Mouse (Mus musculus) embryonic facial prominence, embryonic 13.5 days (tissue): Measurements from ENCODE around the gene Nol6. TPM values are rescaled to one million over a fixed set of nuclear protein-coding genes. Genes with fewer than 3 reads are reported as not detected.
"Not testable (repeated sequence)": the region's sequence is repeated elsewhere in the genome, so short reads cannot be mapped to it uniquely, and the experiment has no call there.

Experiments used
- ATAC-seq: fragments of 200-750 bp; cut with Nextera tagmentation; 2 replicates; pipeline ENCODE4 v1.8.0; 2017; ENCODE audit warnings: low read depth; ENCODE audit not compliant: insufficient number of reproducible peaks, insufficient read depth, low FRiP score, low TSS enrichment
- H3K27ac ChIP-seq: fragments of 300-500 bp; sonication (generic); 2 replicates; pipeline ENCODE4 v1.5.1; 2015; ENCODE audit warnings: moderate library complexity, mild to moderate bottlenecking, inconsistent platforms
- H3K27me3 ChIP-seq: fragments of 300-500 bp; sonication (generic); 2 replicates; pipeline ENCODE4 v1.6.1; 2015; ENCODE audit warnings: mild to moderate bottlenecking, inconsistent platforms
- H3K36me3 ChIP-seq: fragments of 300-500 bp; sonication (generic); 2 replicates; pipeline ENCODE4 v1.6.1; 2015; ENCODE audit warnings: mild to moderate bottlenecking, inconsistent platforms
- H3K4me1 ChIP-seq: fragments of 300-500 bp; sonication (generic); 2 replicates; pipeline ENCODE4 v1.6.1; 2015; ENCODE audit warnings: inconsistent platforms
- H3K4me2 ChIP-seq: fragments of 300-500 bp; sonication (generic); 2 replicates; pipeline ENCODE4 v1.6.1; 2015; ENCODE audit warnings: moderate library complexity, mild to moderate bottlenecking, inconsistent platforms
- H3K4me3 ChIP-seq: fragments of 300-500 bp; sonication (generic); 2 replicates; pipeline ENCODE4 v1.5.1; 2015; ENCODE audit warnings: mild to moderate bottlenecking, inconsistent platforms
- H3K9ac ChIP-seq: fragments of 300-500 bp; sonication (generic); 2 replicates; pipeline ENCODE4 v1.6.1; 2015; ENCODE audit warnings: mild to moderate bottlenecking, inconsistent platforms
- H3K9me3 ChIP-seq: fragments of 300-500 bp; sonication (generic); 2 replicates; pipeline ENCODE4 v1.6.1; 2016; ENCODE audit warnings: inconsistent platforms
- WGBS: fragments of 180-500 bp; shearing (Covaris S2); methylation state at CpG from one replicate; pipeline ENCODE4 v1.1.7; 2015; ENCODE audit warnings: mixed read lengths; 5-methylcytosine and 5-hydroxymethylcytosine counted together
- polyA plus RNA-seq: library from polyadenylated mRNA; unstranded; fragments of >200 nt; fragmentation: Nextera tagmentation; extraction: Ambion mirVana; gene quantifications from 2 replicates; pipeline ENCODE4 v1.2.1, GENCODE M21; 2015

Nol6 gene
- polyA plus RNA-seq, 1 experiment from 2014 or later: 27.9 TPM

DNA sequence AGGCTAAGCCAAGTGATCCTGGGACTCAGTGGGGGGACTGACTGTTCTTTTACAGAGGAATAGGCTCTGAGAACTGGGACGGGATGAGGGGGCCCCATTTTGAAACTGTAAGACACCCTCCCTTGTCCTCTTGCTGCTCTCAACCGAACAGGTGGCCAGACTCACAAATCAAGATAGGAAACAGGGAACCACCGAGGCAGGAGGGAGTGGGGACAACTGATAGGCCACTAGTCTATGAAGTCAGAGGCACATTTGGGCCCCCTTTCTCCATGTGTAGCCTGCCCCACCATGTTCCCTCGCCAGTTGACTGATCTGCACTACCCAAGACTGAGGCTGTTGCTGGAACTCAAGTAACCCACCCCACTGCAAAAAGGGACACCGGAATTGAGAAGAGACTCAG lies 27.5 kb downstream of the Nol6 start:
- WGBS: 62% methylated on average over 5 of the region's 5 CpGs
- H3K9me3 ChIP-seq: no peaks in the 10 kb centered on the region
- no peak for ATAC-seq
- H3K27ac ChIP-seq: no peak overlapping the region
- no peaks in the 10 kb centered on the region for H3K36me3 ChIP-seq
- peak overlapping the region; percentile 94 for H3K4me2 ChIP-seq
- no peak overlapping the region; the same call in 1 of the 2 replicates for H3K9ac ChIP-seq
- peaks cover 34% of the 10 kb centered on the region for H3K27me3 ChIP-seq
- H3K4me1 ChIP-seq: peaks cover 27% of the 10 kb centered on the region
- peak overlapping the region; percentile 49; the same call in 1 of the 2 replicates for H3K4me3 ChIP-seq

DNA sequence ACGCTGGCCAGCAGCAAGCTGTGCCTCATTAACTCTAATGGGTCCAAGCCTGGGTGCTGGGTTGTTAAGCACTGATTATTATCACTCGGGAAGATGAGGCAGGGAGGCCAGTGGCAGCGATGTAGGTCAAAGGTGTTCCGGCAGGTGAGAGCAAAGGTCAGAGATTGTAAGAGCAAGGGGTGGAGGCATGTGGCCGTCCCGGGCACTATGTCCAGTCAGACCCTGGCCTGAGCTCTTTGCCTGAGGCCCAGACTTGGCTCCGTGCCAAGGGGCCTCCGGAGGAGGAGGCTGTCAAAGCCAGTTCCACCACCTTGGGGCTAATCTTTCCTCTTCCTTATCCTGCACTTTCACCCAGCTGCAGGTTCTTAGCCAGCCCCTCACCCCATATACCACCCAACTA lies 28.1 kb downstream of the Nol6 start:
- 0 out of 2 replicates have a peak overlapping the region, but pooled peaks have one; percentile 7 for H3K4me3 ChIP-seq

DNA sequence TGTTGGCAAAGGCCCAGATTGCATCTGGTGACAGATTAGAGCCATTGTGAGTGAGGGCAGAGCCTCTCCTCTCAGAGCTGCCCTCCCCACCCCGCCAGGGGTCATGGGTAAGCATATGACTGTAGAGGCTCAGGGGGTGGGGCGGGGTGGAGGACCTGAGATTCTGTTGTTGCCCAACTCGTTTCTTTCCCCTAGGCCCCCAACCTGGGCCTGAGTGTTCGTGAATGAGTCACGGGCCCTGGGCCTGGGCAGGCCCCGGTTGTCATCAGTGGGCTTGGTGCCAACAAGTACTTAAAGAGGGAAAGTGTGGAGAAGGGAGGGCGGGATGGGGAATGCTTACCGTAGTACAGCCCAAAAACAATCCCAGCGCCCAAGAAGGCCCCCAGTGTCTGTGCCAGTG lies 29.9 kb downstream of the Nol6 start:
- H3K27ac ChIP-seq: no peak overlapping the region
- 76% methylated on average over 9 of the region's 9 CpGs for WGBS
- H3K36me3 ChIP-seq: no peaks in the 10 kb centered on the region
- H3K4me2 ChIP-seq: no peak overlapping the region
- no peak overlapping the region for H3K4me3 ChIP-seq
- H3K4me1 ChIP-seq: peaks cover 38% of the 10 kb centered on the region
- peaks cover 34% of the 10 kb centered on the region for H3K27me3 ChIP-seq
- ATAC-seq: no peak
- no peaks in the 10 kb centered on the region for H3K9me3 ChIP-seq
- no peak overlapping the region for H3K9ac ChIP-seq

More for the DNA sequence above, 28.1 kb downstream of the Nol6 start:
- H3K9me3 ChIP-seq: no peaks in the 10 kb centered on the region
- no peak for ATAC-seq
- peaks cover 34% of the 10 kb centered on the region for H3K4me1 ChIP-seq
- no peak overlapping the region for H3K27ac ChIP-seq
- peaks cover 34% of the 10 kb centered on the region for H3K27me3 ChIP-seq
- peak overlapping the region; percentile 94 for H3K4me2 ChIP-seq
- H3K36me3 ChIP-seq: no peaks in the 10 kb centered on the region
- WGBS: 45% methylated on average over 8 of the region's 8 CpGs
- peak overlapping the region; percentile 44; the same call in 1 of the 2 replicates for H3K9ac ChIP-seq

DNA sequence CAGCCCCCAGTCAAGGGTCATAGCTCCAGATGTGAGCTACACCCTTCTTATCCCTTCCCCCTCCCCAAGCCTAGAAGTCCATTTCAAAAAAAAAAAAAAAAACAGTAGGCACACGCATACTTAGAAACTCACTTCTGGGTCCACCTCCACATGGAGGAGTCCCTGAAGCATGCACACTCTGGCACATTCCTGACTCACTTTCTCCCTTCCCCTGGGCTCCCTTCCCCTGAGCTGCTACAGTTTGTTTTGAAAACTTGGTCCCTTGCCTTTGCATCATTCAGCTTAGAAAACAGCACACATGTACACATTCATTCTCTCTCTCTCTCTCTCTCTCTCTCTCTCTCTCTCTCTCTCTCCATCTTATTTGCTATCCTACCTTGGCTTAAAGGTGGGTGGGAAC lies 31.3 kb downstream of the Nol6 start:
- H3K4me1 ChIP-seq: peaks cover 29% of the 10 kb centered on the region
- H3K4me2 ChIP-seq: no peak overlapping the region
- H3K27me3 ChIP-seq: peaks cover 23% of the 10 kb centered on the region
- no peak overlapping the region for H3K4me3 ChIP-seq
- no peaks in the 10 kb centered on the region for H3K36me3 ChIP-seq
- H3K9ac ChIP-seq: no peak overlapping the region
- no peaks in the 10 kb centered on the region for H3K9me3 ChIP-seq
- WGBS: 57% methylated on average over 1 of the region's 1 CpGs
- no peak overlapping the region for H3K27ac ChIP-seq
- ATAC-seq: no peak

DNA sequence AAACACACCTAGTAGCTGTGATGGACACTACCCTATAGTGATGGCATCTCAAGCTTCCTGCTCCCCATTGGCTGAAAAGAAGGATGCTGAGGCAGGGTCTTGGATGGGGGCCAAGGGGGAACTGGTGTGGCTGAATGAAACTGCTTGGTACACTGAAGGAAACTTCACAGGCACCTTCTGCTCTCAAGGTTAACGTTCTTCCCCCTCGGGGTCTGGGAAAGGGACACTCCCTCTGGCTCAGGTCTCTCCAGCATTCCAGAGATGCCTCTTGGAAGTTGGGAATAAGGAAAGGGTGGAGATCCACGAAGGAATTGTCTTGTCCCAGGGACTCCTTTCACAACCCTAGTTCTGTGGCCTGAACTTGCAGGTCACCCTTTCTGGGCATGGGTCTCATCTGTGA lies 32.9 kb downstream of the Nol6 start:
- H3K36me3 ChIP-seq: no peaks in the 10 kb centered on the region
- H3K27me3 ChIP-seq: peaks cover 7% of the 10 kb centered on the region
- H3K9ac ChIP-seq: no peak overlapping the region
- no peaks in the 10 kb centered on the region for H3K9me3 ChIP-seq
- H3K27ac ChIP-seq: no peak overlapping the region
- WGBS: 35% methylated on average over 3 of the region's 3 CpGs
- H3K4me1 ChIP-seq: peaks cover 20% of the 10 kb centered on the region
- H3K4me3 ChIP-seq: no peak overlapping the region
- H3K4me2 ChIP-seq: no peak overlapping the region
- no peak for ATAC-seq

DNA sequence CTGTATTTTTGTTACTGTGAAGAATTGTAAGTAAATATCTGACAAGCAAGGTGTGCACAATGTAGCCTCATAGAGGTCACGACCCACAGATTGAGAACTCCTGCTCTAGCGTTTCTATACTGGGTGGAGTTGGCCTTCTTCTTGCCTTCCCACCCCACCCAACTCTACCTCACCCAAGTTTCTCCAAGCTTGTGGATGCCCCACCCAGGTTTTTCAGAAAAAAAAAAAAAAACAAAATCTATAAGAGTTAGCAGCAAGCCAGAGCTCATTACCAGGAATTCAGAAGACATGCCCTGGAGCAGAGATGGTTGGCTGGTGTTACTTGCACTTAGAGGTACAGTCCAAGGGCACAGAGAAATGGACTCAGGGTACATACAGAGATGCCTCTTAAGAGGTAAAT lies 34.5 kb downstream of the Nol6 start:
- 56% methylated on average over 2 of the region's 2 CpGs for WGBS
- Histone ChIP-seq H3K27me3 (no peaks in the 10 kb centered on the region), H3K27ac (0 out of 2 replicates have a peak overlapping the region, but pooled peaks have one; percentile 68), H3K4me2 (no peak overlapping the region), H3K36me3 (no peaks in the 10 kb centered on the region), H3K4me3 (no peak overlapping the region), H3K4me1 (peaks cover 12% of the 10 kb centered on the region), H3K9me3 (no peaks in the 10 kb centered on the region), H3K9ac (no peak overlapping the region)
- no peak for ATAC-seq

DNA sequence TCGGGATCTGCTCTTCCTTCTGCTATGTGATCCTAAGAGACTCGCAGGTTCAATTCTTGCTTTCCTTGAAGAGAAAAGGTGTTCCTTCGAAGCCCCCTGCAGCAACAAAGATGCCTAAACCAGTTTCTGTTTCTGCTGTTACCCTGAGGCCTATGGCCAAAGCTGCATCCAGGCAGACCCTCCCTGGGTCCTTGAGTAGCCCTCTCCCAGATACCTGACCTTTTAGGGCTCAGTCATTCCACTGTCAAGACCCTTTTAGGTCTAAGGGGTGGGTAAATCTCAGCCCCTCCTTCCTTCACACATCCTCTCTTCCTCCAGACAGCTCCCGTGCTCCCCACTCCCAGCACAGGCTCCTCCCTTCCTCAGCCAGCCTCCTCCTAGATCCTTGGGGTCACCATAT lies 35.1 kb downstream of the Nol6 start:
- peaks cover 12% of the 10 kb centered on the region for H3K4me1 ChIP-seq
- H3K9ac ChIP-seq: no peak overlapping the region
- H3K4me3 ChIP-seq: no peak overlapping the region
- H3K27ac ChIP-seq: no peak overlapping the region
- no peaks in the 10 kb centered on the region for H3K36me3 ChIP-seq
- 76% methylated on average over 4 of the region's 4 CpGs for WGBS
- no peak overlapping the region for H3K4me2 ChIP-seq
- no peaks in the 10 kb centered on the region for H3K9me3 ChIP-seq
- no peaks in the 10 kb centered on the region for H3K27me3 ChIP-seq
- no peak for ATAC-seq

DNA sequence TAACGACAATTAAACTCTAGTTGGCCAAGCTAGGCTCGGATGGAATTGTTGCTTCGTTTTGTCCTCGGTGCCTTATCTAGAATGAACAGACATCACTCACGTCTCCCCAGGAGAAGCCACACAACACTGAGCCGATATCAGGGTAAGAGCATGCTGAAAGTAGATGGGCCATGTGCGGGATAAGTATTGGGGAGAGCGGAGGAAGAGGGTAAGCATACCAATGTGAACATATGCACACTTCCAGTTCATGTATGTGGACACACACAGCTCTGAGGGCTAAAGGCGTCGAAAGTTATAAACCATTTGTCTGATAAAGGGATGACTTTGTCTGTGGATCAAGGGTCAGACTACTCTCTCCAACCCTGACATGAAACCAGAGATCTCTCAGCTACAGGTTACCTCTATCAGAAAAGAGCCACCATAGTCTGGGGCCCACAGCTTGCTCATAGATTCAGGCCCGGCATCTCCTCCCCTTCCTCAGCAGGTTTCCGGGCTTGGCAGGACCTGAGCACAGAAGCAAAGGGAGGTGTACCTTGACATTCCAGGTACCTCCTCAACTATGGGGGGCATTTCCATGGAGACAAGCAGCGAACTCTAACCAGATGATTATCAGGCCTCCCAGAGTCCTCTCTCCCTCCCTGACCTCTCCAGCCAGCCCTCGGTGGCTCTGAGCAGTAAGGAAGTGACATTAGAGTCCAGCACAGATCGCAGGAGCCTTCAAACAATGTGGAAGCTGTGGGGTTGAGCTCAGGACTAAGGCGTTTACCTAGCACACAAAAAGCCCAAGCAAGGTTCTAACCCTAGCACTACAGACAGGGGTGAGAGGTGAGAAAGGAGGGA lies 36.6 kb downstream of the Nol6 start:
- Histone ChIP-seq H3K9me3 (no peaks in the 10 kb centered on the region), H3K4me2 (no peak overlapping the region), H3K4me1 (peaks cover 12% of the 10 kb centered on the region), H3K4me3 (no peak overlapping the region), H3K27ac (no peak overlapping the region), H3K27me3 (no peaks in the 10 kb centered on the region), H3K9ac (no peak overlapping the region), H3K36me3 (no peaks in the 10 kb centered on the region)
- no peak for ATAC-seq
- WGBS: 86% methylated on average over 16 of the region's 16 CpGs

DNA sequence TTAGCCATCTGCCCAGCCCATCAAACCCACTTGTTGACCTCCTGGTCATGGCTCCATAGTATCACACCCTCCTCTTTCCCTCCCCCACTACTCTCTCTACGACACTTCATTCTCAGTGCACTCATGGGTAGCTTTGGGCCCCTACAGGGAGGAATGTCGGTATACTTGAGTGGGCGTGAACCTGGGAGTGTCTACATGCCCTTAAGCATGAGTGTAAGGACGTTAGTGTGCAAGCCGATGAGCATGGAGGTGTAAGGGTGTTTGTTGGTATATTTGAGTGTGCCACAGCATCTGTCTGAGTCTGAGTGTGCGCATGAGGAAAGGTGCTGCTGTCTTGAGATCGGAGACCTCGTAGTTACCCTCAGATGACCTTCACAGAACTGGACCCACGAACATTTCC lies 37.3 kb downstream of the Nol6 start:
- no peak overlapping the region for H3K27ac ChIP-seq
- no peak overlapping the region for H3K4me2 ChIP-seq
- H3K9me3 ChIP-seq: no peaks in the 10 kb centered on the region
- H3K4me1 ChIP-seq: peaks cover 12% of the 10 kb centered on the region
- no peaks in the 10 kb centered on the region for H3K36me3 ChIP-seq
- ATAC-seq: no peak
- 75% methylated on average over 9 of the region's 9 CpGs for WGBS
- H3K9ac ChIP-seq: no peak overlapping the region
- no peak overlapping the region for H3K4me3 ChIP-seq
- no peaks in the 10 kb centered on the region for H3K27me3 ChIP-seq

DNA sequence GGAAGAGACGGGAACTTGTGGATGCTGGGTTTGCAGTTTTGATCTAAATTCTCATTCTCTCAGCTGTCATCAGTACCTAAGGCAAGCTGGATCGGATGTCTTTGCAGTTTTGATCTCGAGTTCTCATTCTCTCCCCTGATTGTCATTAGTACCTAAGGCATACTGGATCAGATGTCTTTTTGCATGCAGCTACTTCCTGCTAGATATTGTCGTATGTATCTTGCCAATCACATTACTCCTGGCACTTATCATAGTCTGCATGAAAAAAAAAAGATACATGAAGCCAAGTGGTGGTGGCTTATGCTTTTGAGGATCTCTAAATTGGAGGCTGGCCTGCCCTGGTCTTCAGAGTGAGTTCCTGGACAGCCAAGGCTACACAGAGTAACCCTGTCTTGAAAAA lies 39.4 kb downstream of the Nol6 start:
- Histone ChIP-seq H3K9ac (no peak overlapping the region), H3K9me3 (no peaks in the 10 kb centered on the region), H3K4me2 (no peak overlapping the region), H3K27ac (no peak overlapping the region), H3K4me1 (no peaks in the 10 kb centered on the region; the same call in 1 of the 2 replicates), H3K27me3 (no peaks in the 10 kb centered on the region), H3K4me3 (no peak overlapping the region), H3K36me3 (no peaks in the 10 kb centered on the region)
- no peak for ATAC-seq
- WGBS: 62% methylated on average over 4 of the region's 4 CpGs

DNA sequence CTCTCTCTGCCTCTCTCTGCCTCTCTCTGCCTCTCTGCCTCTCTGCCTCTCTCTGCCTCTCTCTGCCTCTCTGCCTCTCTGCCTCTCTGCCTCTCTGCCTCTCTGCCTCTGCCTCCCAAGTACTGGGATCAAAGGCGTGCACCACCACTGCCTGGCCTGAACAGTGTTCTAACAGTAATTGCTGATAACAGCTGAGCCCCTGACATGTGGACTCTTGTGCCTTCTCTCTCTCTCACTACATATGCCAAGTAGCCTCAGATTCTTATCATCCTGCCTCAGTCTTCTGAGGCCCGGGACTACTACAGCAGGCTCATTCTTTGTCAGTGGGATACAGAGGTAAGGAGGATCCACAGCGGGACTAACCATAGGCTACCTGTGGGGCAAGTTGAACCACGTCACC lies 41.5 kb downstream of the Nol6 start:
- not testable (repeated sequence) for H3K9me3 ChIP-seq, H3K4me2 ChIP-seq, H3K36me3 ChIP-seq, H3K4me3 ChIP-seq, H3K27me3 ChIP-seq, H3K4me1 ChIP-seq, ATAC-seq, H3K9ac ChIP-seq, H3K27ac ChIP-seq
- 59% methylated on average over 4 of the region's 4 CpGs for WGBS

DNA sequence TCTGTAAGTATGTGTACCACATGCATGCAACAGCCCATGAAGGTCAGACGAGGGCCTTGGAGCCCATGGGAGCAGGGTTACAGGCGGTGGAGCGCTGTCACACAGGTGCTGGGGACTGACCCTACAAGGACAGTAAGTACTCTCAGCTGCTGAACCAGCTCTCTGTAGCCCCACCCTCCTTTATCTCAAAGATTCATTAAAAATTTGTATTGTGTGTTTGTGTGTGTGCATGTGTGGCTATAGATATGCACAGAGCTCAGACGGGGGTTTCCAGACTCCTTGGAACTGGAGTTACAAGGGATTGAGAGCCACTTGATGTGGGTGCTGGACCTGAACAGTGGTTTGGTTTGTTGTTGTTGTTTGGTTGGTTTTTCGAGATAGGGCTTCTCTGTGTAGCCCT lies 42.5 kb downstream of the Nol6 start:
- Histone ChIP-seq H3K4me2 (no peak overlapping the region), H3K27me3 (no peaks in the 10 kb centered on the region), H3K9ac (no peak overlapping the region), H3K36me3 (no peaks in the 10 kb centered on the region), H3K27ac (no peak overlapping the region), H3K4me3 (no peak overlapping the region), H3K4me1 (no peaks in the 10 kb centered on the region), H3K9me3 (no peaks in the 10 kb centered on the region)
- WGBS: 78% methylated on average over 5 of the region's 5 CpGs
- no peak for ATAC-seq
